Mouse (Mus musculus) cerebellum, adult (tissue): ENCODE data around the gene A930004D18Rik.

Experiments used
- ATAC-seq: cut with Nextera tagmentation; 2 replicates; pipeline ENCODE4 v1.9.2; 2017; ENCODE audit warnings: mild to moderate bottlenecking, moderate library complexity, mixed read lengths; ENCODE audit not compliant: insufficient number of reproducible peaks, low FRiP score, low TSS enrichment

A930004D18Rik gene

DNA sequence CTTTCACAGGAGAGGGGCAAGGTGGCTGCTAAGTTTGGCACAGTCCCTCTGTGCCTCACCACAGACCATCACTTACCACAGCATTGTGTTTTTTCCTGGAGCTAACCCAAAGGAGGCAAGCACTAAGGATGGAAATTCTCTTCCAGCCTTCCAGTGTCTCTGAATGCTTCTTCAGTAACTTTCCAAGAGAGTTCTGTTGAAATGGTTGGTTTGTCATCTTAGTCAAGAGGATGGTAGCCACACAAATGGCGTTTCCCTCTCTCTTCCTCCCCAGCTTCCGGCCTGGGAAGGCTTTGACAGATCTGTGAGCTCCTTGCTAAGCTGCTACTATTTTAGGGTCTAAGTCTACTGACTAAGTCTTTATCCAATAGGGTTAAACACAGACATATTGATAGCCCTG, at the start of gene A930004D18Rik:
TSS of gene A930004D18Rik (minus strand) at position 247 of the 400 bp plus-strand sequence.
- no peak for ATAC-seq

GRCm38 (mm10) chr2:18080182-18080860, 42.8 kb upstream of the A930004D18Rik start:
- peak; percentile 76 for ATAC-seq

GRCm38 (mm10) chr2:18071947-18072346, 34.4 kb upstream of the A930004D18Rik start:
- ATAC-seq, result no peak

DNA sequence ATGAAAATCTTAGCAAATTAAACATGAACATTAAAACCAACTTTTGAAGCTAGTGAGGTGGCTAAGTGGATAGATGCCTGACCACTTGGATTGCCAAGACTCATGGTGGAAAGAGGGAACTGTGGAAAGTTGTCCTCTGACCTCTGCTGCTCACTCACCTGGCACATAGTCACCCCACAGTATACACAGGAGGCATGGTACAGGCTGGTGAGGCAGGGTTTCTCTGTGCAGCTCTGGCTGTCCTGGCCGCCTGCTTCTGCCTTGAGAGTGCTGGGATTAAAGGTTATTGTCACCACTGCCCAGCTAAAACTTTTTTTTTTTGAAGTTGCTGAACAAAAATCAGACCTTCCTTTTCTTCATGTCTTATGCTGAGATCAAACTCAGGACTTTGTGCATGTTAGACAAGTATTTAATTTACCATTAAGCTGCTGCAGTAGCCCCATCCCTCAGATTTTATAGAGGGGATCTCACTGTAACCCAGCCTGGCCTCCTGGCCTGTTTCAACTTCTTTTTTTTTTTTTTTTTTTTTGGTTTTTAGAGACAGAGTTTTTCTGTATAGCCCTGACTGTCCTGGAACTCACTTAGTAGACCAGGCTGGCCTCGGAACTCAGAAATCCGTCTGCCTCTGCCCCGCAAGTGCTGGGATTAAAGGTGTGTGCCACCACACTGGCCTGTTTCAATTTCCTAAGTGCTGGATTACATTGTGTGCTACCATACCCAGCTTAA, 30.7 kb upstream of the A930004D18Rik start:
- no peak for ATAC-seq

GRCm38 (mm10) chr2:18066436-18066835, 28.9 kb upstream of the A930004D18Rik start:
- no peak for ATAC-seq

GRCm38 (mm10) chr2:18065708-18066030, 28.1 kb upstream of the A930004D18Rik start:
- ATAC-seq, result no peak

DNA sequence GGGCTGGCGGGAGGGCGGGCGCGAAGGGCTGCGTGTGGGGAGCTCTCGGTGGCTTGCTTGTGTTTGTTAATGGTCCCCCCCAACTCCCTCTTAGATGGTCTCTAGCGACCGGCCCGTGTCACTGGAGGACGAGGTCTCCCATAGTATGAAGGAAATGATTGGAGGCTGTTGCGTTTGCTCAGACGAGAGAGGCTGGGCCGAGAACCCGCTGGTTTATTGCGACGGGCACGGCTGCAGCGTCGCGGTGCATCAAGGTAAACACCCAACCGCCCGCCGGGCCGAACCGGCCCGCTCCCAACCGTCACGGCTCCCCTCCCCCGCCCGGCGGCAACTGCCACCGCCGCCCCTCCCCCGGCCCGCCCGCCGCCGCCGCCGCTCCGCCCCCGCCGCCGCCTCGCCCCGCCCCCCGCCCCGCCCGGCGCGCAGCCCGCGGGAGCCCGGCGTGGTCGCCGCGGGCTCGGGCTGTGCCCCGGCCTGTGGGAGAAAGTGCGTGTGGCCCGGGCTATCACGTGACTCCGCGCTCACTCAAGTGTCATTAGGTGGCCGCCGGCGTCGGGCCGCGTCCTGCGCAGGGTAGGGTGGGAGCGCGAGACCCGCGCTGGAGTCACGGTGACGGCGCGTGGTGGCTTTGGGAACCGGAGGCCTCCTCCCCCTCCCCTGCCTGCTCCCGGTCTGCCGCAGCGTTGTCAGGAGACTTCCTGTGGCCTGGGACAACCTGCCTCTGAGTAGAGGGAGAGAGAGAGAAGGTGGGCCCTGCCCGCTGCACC, 27.6 kb upstream of the A930004D18Rik start:
- peak; percentile 41 for ATAC-seq

DNA sequence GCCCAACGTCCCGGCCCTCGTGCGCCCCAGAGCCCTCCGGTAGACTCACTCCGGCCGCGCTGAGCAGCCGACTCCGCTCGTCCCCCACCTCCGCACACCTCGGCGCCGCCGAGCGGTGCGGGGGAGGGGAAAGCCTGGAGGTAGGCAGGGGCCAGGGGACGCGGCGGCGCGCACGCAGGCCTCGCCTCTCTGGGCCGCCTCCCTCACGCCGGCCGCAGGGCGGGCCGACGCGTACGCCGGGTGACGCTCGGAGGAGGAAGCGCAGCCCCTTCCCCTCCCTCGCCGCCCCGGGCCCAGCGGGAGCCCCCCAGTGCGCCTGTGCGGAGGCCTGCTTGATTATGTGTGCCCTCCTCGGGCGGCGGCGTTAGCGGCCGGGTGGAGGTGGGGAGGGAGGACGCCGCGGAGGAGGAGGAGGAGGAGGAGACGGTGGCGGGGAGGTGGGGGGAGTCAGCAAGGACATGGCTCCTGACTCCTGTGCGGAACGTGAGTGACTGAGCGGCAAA, 26.9 kb upstream of the A930004D18Rik start:
- ATAC-seq, result peak; percentile 94

GRCm38 (mm10) chr2:18063763-18064251, 26.3 kb upstream of the A930004D18Rik start:
- peak; percentile 60 for ATAC-seq

GRCm38 (mm10) chr2:18060396-18060795, 22.9 kb upstream of the A930004D18Rik start:
- ATAC-seq, result no peak

GRCm38 (mm10) chr2:18059891-18060290, 22.4 kb upstream of the A930004D18Rik start:
- no peak for ATAC-seq

- ATAC-seq, result no peak
Measured at GRCm38 (mm10) chr2:18059063-18059462, 21.5 kb upstream of the A930004D18Rik start.

GRCm38 (mm10) chr2:18058146-18058708, 20.7 kb upstream of the A930004D18Rik start:
- no peak for ATAC-seq

- peak; percentile 40 for ATAC-seq
Measured at GRCm38 (mm10) chr2:18057336-18058145, 20.0 kb upstream of the A930004D18Rik start.

DNA sequence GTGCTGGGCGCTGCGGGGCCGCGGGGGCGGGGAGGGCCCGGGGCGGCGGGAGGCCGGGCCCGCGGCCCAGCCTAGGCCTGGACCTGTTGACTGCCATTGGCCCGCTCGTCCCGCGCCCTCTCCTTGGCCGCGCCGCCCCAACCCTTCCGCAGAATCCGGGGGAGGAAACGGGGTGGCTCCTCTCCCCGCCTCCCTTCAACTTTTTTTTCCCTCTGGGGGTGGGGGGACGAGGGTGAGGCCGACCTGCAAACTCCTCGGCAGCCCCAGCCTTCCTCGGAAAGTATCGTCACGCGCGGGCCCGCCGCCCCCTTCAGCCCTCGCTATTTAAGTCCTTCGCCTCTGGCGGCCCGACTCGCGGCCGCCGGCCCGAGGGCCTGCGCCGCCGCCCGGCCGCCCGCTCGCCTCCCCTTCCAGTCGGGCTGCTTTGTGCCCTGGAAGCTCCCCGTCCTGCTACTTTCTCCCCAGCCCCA, 19.3 kb upstream of the A930004D18Rik start:
- ATAC-seq, result peak; percentile 85

- peak; percentile 82 for ATAC-seq
Measured at GRCm38 (mm10) chr2:18055929-18056785, 18.6 kb upstream of the A930004D18Rik start.

- ATAC-seq, result no peak
Measured at GRCm38 (mm10) chr2:18055016-18055928, 17.7 kb upstream of the A930004D18Rik start, which contains the start of gene Mllt10. Gene Mllt10 (plus strand): TSS chr2:18055237.
